In the genomic region with DNA sequence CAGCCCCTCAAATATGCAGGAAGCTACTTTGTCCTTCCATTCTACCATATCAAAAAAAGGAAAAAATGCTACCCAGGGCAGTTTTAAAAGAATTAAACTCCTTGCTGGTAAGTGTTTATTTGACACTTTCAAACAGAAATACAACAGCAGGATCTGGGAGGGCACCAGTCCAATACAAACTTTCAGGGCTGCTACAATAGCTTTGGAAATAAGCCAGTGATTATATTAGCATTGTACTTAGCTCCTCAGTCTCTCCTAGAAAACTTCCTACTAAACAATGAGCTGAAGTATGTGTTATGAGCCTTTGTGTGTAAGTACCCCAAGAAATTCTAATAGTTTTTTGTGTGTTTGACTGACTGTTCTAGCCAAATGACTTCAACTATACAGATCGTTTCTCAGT, we compare ENCODE assay signal across 1 mouse cellular context.
TF ChIP-seq lines count a peak whose summit lies in the region.

No protein-coding gene starts in this region.

TF ChIP-seq in CH12.LX, 34 proteins besides CTCF, POLR2A, EP300 and RAD21 (continued from another document):
- TF ChIP-seq E2F4 (IDR thresholded peaks at IDR 0.05; ENCODE audit: insufficient replicate concordance, low read depth, low read length), result no peak
- TF ChIP-seq HCFC1 (IDR thresholded peaks at IDR 0.05; ENCODE audit: low read depth, low read length), result no peak
- no peak for TF ChIP-seq TBP (conservative IDR thresholded peaks at IDR 0.05; ENCODE audit: low read depth, low read length)
